Mouse (Mus musculus) left cerebral cortex, adult 11 months (tissue): ENCODE data around the gene Cux1.

Source experiments
- DNase-seq: peaks from one replicate; pipeline ENCODE4 v3.0.0; 2022; ENCODE audit warnings: low spot score

Cux1 gene

DNA sequence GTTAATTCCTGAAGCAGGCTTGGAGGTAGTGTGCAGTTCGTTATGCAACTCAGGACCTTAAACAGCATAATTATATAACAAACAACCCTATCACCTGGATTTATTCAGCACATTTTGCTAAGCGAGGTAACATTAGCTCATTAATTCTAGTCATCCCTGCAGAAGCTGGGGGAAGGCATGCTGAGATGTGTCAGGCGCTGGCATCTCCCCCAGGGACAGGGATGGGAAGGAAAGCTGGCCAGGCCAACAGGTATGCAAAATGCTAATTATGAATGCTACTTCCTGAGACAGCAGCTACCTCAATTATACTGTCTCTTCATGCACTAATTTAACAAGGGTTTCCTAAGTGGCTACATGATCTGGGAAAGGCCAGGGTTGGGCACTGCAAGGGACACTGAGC is 190.2 kb downstream of the Cux1 start:
- DNase-seq, result no peak

DNA sequence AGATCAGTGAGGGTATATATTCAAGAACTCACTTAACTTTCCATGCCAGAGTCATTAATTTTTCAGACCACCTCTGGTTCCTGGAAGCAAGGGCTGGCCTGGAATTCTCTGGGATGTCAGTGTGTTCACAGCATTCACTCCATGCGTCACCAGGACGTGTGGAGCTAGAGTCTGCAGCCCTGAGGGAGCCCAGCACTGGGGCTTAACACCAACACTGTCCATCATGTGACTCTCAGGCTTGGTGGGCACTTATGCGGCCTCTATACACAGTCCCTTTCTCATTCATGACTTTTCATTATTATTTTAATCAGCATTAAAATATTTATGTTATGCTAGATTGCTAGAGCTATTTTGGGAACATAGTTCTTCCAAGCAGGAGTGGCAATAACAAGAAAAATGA is 191.9 kb downstream of the Cux1 start:
- no peak for DNase-seq

- no peak for DNase-seq
These were observed 195.0 kb downstream of the Cux1 start for GRCm38 (mm10) chr5:136372276-136372675.

GRCm38 (mm10) chr5:136363421-136363820 is 203.9 kb downstream of the Cux1 start:
- DNase-seq, result no peak

GRCm38 (mm10) chr5:136362473-136363230 is 204.6 kb downstream of the Cux1 start:
- DNase-seq, result no peak

DNA sequence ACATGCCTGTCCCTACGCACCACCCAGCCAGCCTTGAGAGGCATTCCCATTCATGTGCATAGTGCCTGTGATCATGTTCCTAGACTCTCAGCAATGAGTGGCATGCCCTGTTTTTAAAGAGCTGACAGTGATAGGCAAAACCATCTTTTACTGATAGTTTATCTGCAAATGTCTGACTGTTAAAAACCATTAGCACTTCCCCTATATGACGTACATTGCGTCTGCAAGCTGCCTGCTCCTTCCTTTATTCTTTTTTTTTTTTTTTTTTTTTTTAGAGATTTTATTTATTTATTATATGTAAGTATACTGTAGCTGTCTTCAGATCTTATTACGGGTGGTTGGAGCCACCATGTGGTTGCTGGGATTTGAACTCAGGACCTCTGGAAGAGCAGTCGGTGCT is 205.3 kb downstream of the Cux1 start:
- DNase-seq, result no peak

- DNase-seq, result peak; percentile 34
These were observed 210.1 kb downstream of the Cux1 start for GRCm38 (mm10) chr5:136357227-136357626.

- DNase-seq, result no peak
These were observed 211.6 kb downstream of the Cux1 start for GRCm38 (mm10) chr5:136355583-136356126.

- DNase-seq, result no peak
These were observed 212.6 kb downstream of the Cux1 start for GRCm38 (mm10) chr5:136354729-136355128.

DNA sequence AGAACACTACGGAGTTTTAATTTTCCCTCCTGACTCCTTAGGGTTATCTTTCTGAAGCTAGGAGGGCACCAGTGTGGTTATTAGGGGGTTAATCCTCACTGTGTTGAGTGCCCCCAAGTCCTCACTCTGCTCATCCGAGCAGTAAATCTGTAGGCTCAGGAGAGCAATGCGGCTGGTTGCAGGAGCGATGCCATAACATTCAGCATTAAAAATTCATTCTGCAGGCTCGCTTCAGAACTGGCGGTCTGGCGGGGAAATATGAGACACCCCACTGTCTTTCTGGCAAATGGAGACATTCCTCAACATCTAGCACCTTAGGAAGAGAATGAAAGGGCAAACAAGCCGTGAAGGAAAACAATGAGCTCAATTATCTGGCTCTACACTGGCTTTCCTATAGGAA is 214.2 kb downstream of the Cux1 start:
- no peak for DNase-seq

DNA sequence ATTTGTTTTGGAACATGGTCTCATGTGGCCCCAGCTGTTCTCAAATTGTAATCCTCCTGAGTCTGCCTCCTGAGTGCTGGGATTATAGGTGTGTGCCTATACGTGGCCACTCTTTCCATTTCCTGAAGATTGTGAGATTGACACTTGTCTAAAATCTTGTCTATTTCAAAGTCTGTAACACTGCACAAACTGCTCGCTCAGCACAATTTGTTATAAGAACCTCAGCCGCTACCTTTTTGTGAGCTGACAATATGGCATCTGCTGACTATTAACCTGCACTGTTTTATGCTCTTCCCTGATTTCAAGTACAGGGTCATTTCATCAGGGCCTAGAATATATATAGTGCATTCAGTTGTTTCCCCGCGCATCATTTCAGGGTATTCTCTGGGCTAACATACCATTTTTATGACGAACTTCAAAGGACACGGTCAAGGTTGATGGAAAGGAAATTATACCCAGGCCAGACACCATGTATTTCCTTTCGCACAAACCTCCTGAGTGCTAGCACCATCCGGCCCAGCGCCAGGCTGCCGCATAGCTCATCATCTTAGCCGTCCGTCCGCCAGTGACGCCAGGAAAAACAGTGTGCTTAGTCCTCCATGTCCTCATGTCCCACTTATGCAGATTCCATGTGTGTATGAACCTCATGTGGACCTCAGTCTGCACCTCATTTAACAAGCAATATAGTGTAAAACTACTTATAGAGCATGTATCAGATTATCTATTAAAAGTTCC is 224.0 kb downstream of the Cux1 start:
- no peak for DNase-seq

GRCm38 (mm10) chr5:136336798-136337527 is 230.3 kb downstream of the Cux1 start:
- no peak for DNase-seq

GRCm38 (mm10) chr5:136335681-136336080 is 231.6 kb downstream of the Cux1 start:
- DNase-seq, result no peak

GRCm38 (mm10) chr5:136334780-136335179 is 232.5 kb downstream of the Cux1 start:
- DNase-seq, result no peak

GRCm38 (mm10) chr5:136334051-136334450 is 233.2 kb downstream of the Cux1 start:
- no peak for DNase-seq

DNA sequence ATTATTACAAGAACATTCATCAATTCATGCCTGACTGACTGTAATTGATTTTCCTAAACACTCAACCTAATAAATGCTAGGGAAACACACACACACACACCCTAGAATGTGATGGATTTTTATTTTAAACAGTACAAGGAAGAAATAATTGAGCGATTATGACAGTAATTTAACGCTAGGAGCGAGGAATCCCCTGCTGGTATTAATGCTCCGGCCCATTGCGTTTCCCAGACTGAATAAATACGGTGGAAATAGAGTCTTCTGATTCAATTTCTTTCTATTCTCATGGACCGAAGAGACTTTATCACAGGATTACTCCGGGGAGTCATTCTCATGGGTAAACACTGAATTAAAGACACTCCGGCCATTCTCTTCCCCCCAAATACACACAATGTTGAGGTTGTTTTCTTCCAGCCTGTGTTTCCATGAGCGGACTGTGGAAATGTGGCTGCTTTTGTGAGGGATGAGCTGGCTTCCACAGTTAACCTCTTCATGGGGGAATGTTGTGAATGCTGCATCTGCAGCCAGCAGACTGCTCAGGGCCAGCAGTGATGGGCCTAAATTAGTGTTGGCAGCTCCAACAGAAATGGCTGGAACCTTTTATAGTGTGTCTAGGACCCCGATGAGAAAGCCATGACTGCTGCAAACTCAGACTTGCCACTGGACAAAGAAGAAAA is 234.4 kb downstream of the Cux1 start:
- no peak for DNase-seq

- DNase-seq, result no peak
These were observed 239.6 kb downstream of the Cux1 start for GRCm38 (mm10) chr5:136327736-136328135.

DNA sequence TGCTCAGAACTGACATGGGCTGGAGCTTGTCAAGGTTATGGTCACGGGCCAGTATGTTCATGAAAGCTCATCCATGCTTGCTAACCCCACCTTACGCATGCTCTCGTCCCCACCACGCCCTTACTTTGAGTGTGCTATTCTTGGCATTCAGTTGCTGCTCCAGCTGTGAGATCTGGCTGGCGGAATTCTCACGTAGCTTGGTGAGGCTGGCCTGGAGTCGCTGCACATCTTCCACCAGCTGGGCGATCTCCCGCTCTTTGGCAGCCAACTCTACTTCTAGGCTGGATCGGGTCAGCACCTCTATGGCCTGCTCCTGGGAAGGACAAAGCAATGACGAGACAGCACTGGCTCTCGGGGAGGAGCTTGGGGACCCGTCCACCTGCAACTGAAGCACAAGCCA is 240.7 kb downstream of the Cux1 start:
- DNase-seq, result no peak

DNA sequence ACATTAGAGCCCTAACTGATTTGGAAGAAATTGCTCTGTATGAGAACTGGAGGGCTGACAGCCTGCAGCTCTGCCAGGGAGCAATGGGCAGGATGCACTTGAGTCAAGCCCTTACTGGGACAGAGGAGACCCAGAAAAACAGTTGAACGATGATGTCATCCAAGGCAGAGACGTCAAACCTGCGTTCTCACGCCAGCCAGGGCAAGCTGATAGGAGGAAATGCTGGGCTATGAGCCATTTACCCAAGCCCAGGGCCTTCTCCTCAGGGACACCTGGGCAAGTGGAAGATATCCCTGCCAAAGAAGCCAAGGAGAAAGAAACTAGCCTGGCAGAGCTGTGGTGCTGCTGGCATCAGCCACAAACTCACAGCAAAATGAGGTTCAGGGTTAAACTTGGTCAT is 242.8 kb downstream of the Cux1 start:
- no peak for DNase-seq

GRCm38 (mm10) chr5:136321378-136321777 is 245.9 kb downstream of the Cux1 start:
- no peak for DNase-seq

DNA sequence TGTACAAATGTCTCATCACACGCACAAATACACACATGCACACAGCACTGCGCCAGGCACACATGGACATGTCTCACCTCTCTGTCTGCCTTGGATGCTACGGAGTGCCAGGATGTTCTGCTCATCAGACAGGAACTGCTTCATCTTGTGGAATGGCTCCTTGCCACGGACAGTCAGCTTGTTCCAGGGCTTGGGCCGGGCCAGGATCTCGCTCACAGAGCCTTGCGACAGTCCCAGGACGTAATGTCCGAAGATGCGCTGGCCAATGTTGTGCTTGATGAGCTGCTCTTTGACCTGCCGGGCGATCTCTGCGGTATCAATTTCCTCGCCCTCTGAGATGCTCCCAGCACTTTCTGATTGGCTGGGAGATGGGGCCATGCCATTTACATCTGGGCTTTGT is 254.7 kb downstream of the Cux1 start:
- no peak for DNase-seq

DNA sequence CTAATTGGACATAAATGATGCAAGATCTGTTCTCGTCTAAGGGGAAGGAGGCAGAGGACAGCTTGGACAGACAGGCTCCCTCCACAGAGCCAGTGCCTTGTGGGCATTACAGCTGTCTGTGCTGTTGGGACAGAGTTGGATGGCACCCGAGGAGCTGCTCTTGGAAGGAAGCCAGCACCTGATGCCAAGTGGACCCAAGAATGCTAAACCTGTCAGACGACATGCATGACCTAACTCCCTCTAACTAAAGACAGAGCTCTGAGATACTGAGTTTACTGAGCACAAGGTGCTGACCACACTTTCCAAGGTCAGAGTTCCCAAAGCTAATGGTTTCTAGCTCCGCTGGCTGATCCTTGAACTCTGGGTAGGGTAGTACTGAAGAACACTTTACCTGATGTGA is 255.1 kb downstream of the Cux1 start:
- DNase-seq, result no peak
